Comparison of ENCODE assay signal across 8 mouse cellular contexts in the genomic region with DNA sequence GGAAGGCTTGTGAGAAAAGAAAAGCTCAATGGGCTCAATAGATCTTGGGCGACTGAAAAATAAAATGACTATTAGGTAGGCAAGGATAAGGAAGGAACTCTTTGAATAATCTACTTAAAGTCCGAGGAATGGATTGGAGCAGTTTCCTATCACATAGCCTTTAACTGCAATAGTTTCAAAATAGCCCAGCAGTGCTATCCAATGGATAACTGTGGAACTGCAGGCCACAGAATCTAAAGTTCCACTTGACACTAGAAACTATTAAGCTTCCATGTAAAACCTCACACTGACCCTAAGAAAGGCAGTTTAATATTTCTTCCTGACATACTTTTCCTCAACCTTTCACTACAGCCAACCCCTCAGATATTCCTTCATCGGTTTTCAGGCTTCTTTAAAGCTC.
A peak's percentile ranks its signal among the peaks of the same experiment; 100 is the strongest.
DNase-seq lines count a peak whose midpoint lies in the region.

No protein-coding gene starts in this region.

- intact Hi-C loops in left cerebral cortex, postnatal 4 days (cut with DNase I): no loop called here

- DNase-seq in adrenal gland, postnatal 10 days: peak; percentile 23
- DNase-seq in adrenal gland, postnatal 4 days (ENCODE audit: low spot score in 2 of 2): no peak
- DNase-seq in left cerebral cortex, adult 11 months (ENCODE audit: low spot score): peak; percentile 6
- no peak for DNase-seq in left cerebral cortex, postnatal 4 days
- DNase-seq in c-Kit-positive CD71-negative TER-119-negative erythroid progenitor cells, embryonic 14.5 days (ENCODE audit: low read depth): peak; percentile 2
- DNase-seq in kidney, postnatal 4 days: peak; percentile 23
- DNase-seq in right cerebral cortex, postnatal 14 days: peak; percentile 10
- DNase-seq in yolk sac, embryonic 10.5 days (ENCODE audit: low spot score): no peak

Comparison
In these comparisons a context has a peak if more than half of its experiments do, and no peak if none do; other contexts are left out.
1. DNase-seq: peak in adrenal gland, postnatal 10 days (single experiment), left cerebral cortex, adult 11 months (single experiment), c-Kit-positive CD71-negative TER-119-negative erythroid progenitor cells, embryonic 14.5 days (single experiment), kidney, postnatal 4 days (2 of 2) and right cerebral cortex, postnatal 14 days (single experiment); none in adrenal gland, postnatal 4 days (0 of 2), left cerebral cortex, postnatal 4 days (single experiment) and yolk sac, embryonic 10.5 days (single experiment).